Mouse (Mus musculus) CD4-positive helper T cell, adult 2 months (primary cell): ENCODE results near the gene Gm11232.

ENCODE experiments used
- DNase-seq: peaks from one replicate; pipeline ENCODE4 v3.0.0-alpha.2; 2012; ENCODE audit warnings: low read depth, missing footprints, low spot score

The Gm11232 gene

DNA sequence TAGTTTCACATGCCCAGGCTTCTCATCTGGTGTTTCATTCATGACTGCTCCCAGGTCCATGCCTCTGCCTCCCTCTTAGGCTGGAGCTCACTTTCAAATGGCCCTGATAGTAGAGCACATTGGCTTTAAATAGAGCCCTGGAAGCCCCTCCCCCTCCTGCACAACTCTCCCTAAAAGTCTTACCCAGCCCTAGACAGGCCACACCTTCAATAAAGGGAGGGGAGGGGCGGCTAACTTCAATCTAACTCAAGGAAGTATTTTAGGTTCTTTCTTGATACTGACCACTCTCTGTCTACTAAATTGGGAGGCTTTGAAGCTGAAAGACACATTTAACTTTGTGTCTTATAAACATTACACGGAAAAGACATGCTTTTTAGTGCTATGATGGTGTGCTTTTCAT is at the start of gene Gm11232:
Gene Gm11232 (minus strand): TSS at position 101 of the 400 bp plus-strand sequence.
- no peak for DNase-seq

DNA sequence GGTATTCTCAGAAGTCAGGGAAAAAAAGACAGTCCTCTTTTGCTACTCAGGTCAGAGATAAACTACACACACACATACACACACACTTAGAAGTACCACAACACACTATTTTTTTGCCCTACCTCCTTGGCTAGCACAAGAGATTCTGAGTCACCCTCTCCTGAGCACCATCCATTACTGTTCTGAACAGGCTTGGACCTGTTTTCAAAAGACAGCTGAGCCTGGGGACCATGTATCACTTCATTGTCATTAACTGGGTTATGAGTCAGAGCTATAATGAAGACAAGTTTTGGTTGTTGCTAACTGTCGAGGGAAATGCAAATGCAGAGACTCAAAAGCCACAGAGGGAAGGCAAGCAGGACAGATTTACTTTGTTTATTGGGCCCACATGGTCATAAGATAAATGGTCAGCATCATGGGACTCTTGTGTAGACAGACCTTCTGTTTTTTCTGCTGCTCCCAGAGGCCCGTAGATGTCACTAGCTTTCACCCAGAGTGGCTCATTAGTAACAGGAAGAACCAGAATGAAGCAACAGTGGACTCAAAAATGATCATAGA is 48.3 kb upstream of the Gm11232 start:
- DNase-seq = no peak

DNA sequence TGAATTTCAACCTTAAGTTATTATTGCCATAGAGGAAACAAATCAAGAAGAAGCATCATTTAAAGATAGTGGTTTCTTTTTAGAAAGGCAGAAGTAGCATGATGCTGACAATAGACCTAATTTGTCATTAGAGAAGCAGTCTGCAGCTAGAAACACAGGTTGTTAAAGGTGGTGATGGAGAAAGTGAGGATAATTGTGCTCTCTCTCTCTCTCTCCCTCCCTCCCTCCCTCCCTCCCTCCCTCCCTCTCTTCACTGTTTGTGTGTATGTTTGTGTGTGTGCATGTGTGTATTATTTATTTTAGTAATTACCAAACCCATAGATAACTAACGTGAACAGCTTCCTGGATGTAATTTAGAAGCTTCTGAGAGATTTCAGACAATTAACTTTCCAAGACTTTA is 7.8 kb upstream of the Gm11232 start:
- DNase-seq = no peak

DNA sequence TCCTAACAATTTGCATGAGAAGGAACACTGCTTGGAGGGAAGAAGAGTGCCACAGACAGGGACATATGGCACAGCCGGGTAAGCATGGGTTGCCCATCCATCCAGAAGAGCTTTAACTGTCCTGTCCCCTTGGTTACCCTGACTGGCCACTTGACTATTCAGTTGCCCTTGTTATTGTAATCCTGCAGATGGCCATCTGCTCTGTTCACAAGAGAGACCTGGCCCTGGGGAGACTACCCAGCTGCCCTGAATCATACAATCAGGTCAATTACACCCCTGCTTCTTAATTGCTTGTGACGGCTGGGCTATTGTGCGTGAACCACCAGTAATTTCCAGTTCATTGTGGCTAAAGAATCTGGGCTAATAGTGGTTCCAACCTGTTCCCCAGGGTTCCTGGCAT is 7.3 kb upstream of the Gm11232 start:
- no peak for DNase-seq

DNA sequence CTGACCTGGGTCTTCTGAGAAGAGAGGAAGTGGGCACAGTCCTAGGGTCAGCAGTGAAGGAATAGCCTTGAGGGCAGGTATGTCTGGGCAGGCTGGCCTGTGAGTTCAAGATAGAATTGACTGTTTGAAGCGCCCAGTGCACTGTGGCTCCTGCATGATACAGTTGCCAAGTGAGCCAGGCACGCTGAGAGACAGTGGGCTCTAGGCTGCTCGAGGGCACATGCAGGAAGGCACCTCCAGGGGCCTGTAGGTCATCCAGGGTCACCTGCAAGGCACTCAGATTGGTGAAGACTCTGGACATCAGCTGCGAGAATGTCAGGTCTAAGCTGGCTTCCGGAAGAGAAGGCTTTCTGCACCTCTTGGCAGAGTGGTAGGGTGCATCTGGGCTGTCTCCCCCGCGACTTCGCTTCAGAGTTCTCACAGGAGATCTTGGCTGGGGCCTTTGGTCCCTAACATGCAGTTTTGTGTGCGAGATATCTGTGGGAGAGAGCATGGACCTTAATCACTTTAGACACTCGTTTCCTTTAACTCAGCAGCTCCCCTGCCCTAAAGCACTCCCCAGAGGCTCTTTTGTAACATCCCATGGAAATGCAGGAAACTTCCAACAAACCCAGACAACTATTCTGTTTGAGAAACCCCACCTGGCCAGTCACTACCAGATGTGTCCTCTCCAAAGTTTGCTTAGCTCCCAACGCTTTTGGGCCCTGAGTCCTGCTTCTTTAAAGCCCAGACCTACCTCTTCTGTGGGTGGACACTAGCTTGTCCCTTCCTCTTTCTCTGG is 1.1 kb downstream of the Gm11232 start:
- no peak for DNase-seq

DNA sequence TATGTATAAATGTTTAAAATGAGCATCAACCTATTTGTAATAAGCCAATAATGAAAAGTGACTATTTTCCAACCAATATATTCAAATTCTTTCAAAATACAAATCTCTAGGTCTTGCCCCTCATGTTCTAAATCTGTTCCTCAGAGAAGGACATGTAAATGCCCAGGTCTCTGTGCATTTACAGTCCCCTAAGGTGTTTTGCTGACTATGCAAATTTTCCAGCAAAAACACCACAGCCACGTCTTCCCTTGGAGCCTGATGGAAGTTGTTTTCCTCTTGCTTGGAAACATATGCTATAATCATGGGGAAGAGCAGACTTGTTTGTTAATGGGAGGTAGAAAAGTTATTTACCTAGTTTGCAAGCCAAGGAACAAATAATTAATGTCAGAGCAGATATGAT is 12.0 kb downstream of the Gm11232 start:
- DNase-seq = no peak

DNA sequence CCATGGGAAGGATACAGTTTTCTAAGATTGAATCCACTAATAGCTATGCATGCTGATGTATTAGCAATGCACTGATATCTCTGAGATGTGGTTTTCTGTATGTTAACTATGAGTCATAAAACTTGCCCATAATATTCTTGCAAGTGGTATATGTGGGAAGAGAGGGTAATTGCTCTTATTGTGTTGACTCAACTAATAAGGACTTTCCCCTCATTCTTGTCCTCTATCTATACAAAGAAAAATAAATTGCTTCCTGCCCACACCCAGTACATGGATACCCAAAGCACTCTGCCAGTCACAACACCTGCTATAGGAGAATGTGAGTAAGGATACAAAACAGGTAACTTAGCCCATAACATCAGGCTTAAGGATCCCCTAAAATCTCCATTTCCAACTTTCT is 21.2 kb downstream of the Gm11232 start:
- DNase-seq = no peak

DNA sequence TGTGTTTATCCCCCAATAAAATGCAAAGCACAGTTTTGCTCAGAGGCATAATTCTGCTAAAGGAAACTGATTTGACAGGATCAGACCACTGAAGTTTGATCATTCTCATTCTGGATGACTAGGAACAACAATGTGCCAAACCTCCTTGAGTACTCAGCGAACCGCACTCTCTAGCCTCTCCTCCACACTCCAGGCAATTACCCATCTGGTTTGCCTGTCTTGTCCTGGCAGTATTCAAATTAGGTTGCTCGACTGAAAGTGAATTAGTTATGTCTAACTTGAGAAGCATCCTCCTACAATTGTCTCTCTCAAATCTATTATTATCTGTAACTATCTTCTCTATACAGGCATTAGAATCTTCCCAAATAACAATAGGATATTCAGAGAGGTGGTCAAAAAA is 22.5 kb downstream of the Gm11232 start:
- DNase-seq = no peak

DNA sequence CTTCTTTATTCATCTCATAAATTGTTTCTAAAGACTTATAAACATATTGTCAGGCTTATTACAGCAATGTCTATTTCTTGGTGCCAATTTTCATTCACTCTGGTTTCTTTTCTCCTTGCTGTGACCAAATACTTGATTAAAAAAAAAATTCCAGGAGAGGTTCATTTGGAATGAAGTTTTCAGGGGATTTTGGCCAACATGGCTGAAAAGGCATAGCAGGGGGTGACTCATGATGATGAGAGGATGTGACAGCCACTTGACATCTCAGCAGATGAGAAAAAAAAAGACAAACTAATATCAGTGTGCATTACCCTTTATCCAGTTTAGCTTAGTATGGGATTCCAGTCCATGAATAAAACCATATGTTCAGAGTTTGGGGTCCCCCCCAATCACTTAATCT is 28.4 kb downstream of the Gm11232 start:
- no peak for DNase-seq

DNA sequence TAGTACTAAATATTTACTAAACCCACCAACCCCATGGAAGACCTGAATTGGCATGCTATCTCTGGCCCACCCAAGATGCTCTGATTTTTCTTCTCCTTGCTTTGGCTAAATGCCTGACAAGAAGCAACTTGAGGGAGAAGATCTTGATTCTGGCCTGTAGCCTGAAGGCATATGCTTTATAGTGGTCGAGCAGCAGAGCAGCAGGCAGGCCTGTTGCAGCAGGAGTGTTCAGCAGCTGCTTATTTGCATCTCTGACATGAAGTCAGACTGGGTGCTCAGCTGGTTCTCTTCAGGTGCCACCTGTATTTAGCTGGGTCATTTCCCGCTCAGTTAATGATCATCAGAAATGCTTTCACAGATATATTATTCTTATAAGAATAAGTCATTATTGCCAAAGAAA is 30.2 kb downstream of the Gm11232 start:
- no peak for DNase-seq

DNA sequence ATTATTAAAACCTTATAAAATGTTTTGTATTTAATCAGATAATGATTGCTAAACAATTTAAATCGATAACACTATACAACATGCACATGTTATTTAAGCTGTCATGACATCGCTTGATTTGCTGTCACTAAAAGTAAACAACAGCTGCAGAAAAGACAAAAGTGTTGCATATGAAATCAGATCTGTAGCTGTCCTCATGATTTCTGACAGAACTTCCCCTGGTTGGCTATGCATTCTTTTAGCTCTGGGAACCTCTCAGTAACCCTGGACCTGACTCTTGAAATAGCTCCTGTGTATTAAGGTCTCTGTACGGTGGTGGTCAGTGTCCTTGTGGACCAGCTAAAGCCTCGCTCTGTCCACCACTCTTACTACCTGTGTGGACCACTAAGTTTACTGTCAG is 30.7 kb downstream of the Gm11232 start:
- DNase-seq = no peak

DNA sequence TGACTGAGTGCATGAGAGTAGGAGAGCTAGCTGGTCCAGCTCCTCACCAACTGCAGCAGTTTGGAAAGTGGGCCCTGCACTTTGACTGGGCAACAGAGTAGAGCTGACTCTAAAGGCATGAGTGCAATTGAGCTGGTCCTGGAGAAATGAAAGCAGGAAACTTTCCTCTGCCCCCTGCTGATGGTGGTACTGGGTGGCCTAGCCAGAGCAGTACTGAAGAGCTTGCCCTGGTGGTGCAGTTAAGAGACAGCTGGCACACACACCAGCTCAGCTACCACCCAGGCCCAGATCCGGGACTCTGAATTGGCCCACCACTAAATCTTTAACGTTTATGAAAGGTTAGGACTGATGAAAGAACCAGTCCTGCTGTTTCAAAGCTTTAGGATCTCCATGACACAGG is 31.9 kb downstream of the Gm11232 start:
- DNase-seq = no peak
